Mouse (Mus musculus) heart, adult 8-10 months (tissue): ENCODE measurements around the gene Msh4. TPM values are rescaled to one million over a fixed set of nuclear protein-coding genes. Genes with fewer than 3 reads are reported as not detected.
"Not testable (repeated sequence)": the region's sequence is repeated elsewhere in the genome, so short reads cannot be mapped to it uniquely, and the experiment has no call there.

ENCODE experiments used
- DNase-seq: peaks from one replicate; pipeline ENCODE4 v3.0.0; 2022; ENCODE audit warnings: low spot score
- total RNA-seq, 4 experiments: library from RNA; stranded (reverse); gene quantifications; 2 replicates each; pipeline ENCODE4 v1.2.4; 2022

The Msh4 gene
- total RNA-seq, 4 experiments from 2014 or later, result 0.08 TPM; not detected in 3

DNA sequence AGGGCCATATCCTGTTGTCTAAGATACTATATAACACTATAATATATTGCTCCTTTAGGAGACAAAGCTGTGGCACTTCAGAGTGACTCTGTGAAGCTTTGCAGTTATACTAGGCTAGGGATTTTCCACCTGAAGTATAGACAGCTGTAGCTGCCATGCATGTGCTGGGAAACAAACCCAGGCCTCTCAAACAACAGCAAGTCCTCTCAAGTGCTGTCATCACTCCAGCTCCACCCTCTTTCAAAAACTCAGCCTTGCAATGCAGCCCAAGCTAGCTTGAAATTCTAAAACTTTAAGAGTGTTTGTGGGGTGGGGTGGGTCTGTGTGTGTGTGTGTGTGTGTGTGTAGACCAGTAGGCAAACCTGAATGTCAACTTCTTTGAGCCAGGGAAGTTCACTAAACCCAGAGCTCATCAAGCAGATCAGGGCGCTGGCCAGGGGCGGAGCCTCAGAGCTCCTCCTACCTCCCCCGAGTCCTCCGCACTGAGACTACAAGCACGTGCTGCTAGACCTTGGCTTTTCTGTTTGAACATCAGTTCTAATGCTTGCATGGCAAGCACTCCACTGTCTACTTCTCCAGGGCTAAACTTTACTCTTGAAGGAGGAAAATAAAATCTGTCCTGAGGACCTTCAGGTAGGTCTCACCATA, 56.4 kb downstream of the Msh4 start:
- no peak for DNase-seq

DNA sequence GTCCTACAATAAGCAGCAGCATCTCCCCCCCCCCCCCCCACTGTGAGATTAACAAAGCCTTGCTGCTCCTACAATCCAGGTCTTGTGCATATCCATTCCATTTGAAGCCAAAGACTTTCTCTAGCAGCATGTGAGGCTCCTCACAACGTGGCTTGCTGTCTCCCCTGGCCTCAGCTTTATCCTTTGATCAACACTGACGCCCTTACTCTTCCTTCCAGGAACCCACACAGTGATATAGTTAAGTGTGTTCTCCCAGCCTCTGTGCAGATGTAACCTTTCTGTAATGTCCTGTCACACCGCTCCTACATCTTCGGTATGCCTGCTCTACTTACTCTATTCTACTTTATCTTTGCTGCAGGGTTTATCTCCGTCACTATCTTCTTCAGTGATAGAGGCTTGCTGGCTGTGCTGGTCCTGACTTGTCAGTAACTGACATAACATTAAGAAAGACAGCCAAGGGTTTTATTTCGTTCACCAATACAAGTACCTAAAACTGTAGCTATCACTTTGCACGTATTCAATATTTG, 58.7 kb downstream of the Msh4 start:
- DNase-seq, result no peak

DNA sequence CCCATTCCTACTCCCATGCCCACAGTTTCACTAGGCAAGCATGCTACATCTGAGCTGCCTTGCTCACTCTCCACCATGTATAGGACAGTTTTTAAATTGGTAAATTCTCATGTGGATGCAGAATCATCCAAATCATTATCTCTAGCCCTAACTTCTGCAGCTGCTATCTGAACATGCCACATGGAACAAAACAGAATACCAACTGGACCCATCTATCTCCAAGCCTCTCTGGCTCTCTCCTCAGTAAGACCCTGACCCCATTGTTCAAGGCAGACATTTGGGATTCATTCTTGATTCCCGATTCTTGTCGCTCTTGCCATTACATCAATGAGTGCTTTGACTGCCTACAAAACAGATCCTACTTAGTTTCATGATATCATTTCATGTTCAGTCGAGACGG, 59.8 kb downstream of the Msh4 start:
- DNase-seq, result no peak

DNA sequence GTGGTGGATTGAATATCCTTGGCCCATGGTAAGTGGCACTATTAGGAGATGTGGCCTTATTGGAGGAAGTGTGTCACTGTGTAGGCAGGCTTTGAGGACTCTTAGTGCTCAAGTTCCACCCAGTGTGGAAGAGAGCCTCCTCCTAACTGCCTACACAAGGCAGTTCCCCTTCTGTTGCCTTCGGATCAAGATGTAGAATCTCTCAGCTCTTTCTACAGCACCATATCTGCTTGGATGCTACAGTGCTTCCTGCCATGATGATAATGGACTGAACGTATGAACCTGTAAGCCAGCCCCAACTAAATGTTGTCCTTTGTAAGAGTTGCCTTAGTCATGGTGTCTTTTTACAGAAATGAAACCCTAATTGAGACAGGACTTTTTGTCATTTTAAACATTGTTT, 60.4 kb downstream of the Msh4 start:
- no peak for DNase-seq

DNA sequence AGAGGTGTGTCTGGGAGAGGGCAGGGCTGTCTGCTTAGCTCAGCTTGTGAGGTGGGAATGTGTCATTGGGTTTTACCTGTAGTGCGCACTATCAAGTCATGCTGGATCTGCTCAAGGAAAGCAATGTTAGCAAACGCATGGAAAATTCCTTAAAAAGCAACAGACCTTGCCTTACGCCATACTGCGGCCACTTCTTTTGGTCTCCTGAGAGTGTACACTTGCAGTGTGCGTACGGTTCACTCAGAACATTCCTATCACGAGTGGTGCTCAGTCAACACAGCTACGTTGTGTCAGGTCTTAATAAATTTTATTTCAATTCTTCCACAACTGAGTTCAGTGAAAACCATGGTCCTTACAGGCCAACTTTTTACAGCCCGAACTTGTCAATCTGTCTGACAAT, 61.2 kb downstream of the Msh4 start:
- no peak for DNase-seq

DNA sequence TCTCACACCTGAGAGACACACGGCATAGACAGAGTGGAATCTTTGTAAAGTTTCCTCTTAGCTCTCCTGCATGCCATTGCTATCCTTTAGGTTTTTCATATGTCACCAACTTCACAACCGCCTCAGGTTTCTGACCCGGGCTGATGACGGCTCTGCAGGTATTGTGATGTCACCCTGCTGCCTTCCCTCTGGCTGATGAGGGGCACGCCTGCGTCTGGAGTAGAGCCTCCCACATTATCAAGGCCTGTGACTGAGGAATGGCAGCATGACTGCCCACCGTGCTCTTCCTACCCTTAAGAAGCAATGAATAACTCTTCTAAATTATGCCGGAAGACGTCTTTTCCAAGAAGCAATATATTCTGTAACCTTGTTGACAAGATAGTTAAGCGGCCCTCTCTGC, 61.9 kb downstream of the Msh4 start, which contains the start of gene Asb17:
TSS of gene Asb17 (plus strand) at position 180 of the 400 bp plus-strand sequence.
- DNase-seq, result no peak

DNA sequence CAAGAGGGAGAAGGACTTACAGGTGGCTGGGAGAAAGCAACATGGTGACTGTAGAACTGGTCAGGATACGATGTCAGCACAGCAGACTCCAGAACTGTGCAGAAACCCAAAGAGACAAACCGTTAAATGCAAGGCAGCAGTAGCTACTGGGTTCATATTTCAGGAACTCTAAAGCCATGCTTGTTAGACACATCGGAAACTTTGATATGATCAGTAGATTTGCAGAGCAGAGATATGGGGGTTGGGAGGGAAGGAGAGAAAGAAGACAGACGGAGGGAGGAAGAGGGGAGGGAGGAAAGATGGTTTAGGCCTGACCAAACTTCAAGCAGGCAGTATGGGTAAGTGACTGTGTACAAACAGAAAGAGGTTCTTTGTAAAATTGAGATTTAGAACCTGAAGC, 68.3 kb downstream of the Msh4 start:
- no peak for DNase-seq

DNA sequence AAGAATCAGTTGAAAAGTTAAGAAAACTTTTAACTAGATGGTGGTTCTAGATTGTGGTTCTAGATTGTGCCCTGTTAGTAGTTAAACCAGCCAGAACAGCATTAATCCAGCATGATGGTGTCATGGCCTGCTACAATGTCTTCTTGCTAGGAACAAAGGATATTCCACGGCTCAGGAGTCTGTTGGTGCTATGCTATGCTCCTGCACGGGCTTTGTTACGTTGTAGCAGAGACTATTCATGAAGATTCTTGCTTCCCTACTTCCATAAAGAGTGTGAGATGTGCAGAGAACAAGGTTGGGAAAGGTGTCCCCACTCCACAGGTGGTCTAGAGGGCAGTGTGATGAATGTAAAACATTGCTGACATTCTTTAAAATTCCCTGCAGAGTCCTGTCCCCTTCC, 69.6 kb downstream of the Msh4 start:
- DNase-seq, result no peak

DNA sequence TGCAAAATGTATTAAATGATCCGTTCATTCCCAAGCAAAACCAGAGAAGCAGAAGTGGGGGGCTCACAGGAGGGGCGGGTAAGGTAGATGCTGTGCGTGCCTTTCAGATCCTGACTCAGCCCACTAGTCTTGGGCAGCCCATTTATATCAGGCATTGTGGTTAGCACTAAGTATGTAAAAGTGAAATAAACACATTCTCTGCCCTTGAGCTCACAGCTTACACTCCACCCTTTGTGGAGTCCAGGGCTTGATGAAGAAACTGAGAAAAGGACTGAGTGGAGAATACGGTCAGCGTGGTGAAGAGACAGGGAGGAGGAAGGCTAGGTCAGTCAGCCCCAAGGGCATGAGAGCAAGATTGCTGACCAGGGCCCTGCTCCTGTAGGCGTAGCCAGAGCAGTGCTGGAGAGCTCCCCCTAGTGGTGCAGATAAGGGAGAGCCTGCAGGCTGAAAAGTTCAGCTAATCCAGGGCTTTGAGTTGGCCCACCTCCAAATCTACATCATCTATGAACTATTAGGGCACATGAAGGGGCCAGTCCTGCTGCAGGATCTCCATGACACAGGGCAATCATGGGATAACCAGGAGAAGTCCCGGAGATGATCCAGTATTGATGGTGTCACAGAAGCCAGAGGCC, 70.4 kb downstream of the Msh4 start:
- DNase-seq, result peak; percentile 41

DNA sequence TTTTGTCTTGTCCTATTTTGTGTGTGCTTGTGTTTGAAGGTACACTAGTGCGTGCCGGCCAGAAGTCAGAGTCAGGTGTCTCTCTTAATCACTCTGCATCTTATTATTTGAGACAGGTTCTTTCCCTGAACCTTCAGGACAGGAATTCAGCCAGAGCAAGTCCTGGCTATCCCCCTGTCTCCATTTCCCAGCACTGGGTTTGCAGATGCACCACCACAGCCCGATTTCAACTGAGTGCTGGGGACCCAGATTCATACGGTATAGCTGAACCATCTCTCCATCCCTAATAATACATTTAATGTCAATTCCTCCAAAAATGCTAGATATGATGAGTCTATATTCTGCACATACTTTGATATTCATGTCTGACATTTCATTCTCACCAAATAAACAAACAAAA, 71.9 kb downstream of the Msh4 start:
- no peak for DNase-seq

DNA sequence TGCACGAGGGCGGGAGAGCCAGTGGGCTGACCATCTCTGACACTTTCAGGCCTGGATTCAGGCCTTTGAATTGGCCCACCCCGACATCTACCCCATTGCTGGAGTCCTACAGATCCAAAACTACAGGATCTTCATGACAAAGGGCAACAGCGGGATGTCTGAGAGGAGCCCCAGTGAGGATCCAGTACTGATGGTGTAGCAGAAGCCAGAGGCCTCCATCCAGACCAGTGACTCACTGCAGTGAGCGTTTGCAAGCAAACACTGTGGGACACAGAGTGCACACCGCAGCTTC, 73.3 kb downstream of the Msh4 start:
- no peak for DNase-seq

DNA sequence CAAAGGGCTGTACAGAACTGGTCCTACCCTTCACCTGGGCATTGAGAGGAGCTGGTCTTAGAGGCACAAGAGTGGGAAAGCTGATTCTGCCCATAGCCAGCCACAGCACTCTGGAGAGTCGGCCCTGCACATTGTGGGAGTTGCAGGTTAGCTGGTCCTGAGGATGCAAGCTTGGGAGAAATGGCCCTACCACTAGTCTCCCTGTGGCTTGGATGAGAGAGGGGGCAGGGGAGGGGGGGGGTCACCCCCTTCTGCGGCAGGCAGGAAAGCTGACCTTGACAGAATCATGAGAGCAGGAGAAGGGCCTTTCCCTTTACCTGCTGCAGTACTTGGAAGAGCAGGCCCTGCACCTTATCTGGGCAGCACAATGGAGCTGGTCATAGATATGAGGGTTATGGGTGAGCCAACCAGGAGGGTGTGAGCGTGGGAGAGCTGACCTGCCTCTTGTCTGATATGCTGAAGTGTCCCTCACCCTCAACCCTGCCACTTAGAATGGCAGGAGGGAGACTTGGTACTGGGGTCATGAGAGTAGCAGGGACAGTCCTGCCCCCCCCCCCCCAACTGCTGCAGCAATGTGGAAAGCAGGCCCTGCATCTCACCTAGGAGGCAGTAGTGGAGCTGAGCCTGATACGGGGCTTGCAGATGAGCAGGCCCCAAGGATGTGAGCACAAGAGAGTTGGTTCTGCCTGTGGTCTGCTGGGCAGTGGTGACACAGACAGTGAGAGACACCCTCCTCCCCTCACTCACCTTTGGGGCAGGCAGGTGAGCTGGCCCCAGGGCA, 73.9 kb downstream of the Msh4 start:
- no peak for DNase-seq

DNA sequence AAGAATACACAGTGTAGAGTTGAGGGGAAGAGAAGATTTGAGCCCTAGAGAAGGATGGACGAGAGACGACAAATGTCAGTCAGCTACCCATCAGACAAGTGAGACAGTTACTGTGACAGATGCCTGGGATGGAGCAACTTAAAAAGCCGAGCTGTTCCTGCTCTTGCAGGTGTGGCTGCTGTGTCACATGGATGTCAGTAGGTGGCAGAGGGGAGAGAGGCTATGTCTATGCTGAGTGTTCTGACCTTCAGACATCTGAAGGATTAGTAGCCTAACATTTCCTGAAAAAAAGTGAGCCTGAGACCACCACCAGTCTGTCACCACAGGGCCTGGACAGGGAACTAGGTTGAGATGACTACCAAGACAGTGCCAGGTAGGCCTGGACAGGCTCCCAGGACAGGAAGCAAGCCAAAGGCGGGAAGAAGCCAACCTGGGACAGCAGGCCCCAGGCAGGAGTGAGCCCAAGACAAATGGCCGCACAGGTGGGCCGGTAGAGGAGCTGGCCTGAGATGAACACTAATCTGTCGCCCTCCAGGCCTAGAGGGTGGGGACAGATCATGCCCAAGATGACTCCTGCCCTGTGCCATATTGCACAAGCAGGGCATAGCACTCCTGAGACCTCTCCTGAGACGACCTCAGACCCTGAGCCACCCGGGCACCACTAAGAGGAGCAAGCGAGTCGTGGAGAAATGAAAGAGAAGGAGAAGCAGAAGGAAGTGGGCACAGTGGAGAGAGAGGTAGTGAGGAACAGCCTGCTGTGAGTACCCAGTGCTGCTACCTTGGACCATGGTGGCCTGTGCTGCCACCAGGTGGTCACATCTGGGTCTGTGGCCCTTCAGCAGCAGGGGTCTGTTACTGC, 74.7 kb downstream of the Msh4 start:
- DNase-seq, result no peak

DNA sequence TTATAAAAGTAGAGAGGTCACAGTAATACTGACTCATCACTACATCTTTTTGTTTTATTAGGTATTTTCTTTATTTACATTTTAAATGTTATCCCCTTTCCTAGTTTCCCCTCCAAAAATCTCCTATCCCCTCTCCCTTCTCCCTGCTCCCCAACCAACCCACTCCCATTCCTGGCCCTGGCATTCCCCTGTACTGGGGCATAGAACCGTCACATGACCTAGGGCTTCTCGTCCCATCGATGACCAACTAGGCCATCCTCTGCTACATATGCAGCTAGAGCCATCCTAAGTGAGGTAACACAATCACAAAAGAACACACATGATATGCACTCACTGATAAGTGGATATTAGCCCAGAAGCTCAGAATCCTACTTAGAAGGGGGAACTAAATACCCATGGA, 76.2 kb downstream of the Msh4 start:
- not testable (repeated sequence) for DNase-seq

DNA sequence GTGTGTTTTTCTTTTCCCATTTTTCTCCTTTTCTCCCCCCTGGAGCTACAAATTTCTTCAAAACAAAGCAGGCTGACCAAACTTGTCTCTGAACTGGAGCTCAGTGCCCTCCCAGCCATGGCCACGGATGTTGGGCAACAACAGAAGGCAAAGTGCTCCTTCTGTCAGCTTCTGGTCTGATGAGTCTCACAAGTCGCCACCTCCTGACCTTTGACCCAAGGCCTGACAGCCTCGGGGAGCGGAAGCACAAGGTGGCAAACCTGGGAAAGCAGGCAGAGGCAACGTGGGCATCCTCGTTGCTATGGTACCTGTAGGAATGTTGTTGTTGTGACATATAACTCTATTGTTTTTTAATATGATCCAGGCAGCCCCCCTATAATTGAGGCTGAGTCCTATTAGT, 79.3 kb downstream of the Msh4 start:
- no peak for DNase-seq

DNA sequence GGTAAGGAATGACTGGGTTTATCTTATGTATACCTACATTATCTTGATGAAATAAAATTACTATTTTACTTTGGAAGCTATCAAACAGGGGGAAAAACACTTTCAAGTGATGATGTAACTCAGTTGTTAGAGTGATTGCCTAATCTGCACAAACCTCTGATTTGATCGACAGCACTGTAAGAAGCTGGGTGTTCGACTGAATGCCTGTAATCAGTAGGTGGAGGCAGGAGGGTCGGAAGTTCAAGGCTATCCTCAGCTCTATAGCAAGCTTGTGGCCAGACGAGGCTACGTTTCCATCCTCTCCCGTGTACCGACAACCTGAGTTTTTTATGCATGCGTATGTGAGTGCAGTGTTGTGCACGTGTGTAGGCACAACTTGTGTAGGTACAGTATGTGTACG, 80.7 kb downstream of the Msh4 start:
- DNase-seq, result no peak

DNA sequence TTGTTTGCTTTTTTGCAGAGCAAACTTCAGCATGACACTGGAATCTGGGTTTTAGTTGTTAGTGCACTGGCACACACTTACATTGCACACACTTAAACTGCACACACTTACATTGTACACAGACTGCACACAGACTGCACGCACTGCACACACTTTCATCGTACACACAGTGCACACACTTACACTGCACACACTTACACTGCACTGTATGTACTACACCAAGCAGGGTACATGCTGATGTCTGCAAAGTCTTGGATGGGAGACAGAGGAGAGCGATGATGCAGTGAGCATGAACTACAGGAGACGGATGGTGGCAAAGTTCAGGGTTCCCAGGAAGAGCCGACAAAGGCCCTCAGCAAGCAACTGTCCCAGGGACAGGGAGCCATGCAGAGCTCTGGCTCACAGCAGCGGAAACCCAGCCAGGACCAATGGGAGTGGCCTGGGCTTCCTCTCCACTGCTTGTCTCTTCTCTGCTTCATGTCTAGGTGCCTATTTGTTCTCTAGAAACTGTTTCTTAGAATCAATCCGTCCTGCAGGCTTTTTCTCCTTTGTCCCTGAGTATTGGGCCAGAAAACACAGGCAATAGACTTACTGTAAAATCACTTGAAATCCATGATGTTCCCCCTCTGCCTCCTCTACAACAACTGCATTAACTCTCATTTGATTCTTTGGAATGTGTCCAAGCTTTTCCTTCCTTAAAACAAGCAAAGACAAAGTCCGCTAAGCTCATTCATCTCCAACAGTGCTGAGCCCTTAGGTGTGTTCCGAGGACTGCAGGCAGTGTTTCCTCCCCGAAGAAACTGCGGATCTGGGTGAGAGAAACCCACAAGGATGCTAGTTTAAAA, 82.0 kb downstream of the Msh4 start:
- no peak for DNase-seq

DNA sequence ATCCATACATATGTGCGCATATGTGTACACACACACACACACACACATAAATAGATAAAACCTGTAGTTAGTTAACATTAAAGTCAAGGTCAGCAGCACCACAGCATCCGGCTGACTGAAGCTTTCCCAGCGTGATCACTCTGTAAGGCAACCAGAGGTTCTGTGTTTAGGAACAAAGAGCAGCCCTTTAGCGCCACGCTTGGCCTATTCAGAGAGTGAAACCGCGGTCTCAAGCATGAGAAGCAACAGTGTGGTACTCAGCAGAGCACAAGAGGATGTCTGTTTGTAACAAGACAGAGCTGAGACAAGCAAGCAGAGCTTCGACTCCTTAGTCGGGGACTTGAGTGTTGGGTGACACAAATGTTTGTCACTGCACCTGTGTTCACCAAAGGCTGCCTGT, 86.5 kb downstream of the Msh4 start:
- no peak for DNase-seq

DNA sequence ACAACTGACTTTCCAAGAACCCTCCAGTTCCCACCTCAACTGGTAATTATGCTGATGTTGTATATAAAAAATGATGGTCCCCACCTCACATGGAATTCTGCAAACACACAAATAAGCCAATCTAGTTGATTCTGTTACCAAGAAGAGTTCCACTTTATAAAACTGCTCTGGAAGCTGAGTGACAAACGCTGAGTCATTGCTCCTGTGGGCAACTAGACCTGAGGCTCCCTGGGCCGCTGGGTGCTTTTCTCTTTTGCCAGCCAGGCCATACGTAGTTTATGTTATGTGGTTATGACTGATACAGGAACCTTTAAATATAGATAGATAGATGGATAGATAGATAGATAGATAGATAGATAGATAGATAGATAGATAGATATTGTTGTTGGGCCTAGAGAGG, 87.2 kb downstream of the Msh4 start:
- DNase-seq, result no peak

DNA sequence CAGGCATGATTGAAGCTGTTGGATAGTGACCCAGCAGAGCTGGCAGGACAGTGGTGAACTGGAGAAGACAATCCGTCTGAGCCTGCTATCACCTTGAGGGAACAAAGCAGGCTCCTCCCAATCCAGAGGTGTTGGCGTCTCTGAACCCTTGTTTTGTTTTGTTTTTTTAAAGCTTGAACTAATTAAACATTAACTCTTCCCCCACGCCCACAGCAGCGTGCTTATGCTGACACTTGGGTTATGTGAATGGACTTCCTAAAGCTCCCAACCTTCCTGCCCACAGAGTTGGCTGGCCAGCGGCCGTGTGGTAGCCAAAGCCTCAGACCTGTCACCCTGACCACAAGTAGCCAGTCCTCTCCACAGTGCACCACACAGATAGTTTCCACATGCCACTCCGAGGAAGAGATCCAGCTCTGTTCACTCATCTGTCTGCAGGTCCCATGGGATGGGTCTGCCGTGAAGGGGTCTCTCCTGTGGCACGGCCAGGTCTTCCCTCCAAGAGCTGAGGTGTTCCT, 88.5 kb downstream of the Msh4 start:
- no peak for DNase-seq

DNA sequence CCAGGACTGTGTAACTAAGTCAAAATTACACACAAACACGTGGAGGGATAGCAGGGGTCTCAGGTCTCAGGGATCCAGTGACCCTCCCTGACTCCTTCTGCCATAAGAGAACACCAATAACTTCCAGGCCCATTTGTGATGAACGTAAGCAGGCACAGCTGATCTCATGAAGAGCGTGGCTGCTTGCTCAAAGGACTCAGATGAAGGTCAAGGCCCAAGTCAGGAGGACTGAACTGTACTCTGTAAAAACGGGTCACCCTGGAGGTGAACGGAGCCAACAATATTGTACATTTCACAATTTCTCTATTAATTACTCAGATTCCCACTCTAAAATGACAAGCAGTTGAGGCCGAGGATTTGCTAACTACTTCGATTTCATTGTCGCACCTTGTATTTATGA, 91.9 kb downstream of the Msh4 start:
- DNase-seq, result no peak
